Mouse (Mus musculus) cerebral cortex, adult 2 months (tissue): ENCODE data around the gene Bsnd.

Source experiments
- WGBS: fragments of 180-500 bp; shearing (Covaris S2); methylation state at CpG from one replicate; pipeline ENCODE4 v1.1.7; 2018; 5-methylcytosine and 5-hydroxymethylcytosine counted together

Bsnd gene

DNA sequence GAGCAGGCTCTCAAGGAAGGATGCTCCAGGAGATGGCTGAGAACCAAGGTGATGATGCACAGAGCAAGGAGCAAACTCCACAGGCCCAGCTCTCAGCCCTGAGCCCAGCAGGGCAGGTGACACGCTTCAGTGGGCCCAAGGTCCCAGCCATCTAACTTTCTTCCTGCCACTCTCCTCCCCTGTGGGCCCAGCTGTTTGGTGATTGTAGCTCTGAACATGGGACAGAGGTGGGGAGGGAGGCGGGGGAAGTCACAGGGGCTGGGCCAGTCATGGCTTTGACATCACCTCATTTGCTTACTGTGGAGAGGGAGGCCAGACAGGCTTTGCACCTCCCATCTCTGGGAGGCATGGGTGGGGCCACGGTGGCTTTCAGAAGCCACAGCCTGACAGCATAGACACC is at the start of gene Bsnd:
Gene Bsnd, minus strand, starts transcription at position 168 of the 400 bp plus-strand sequence.
- 79% methylated on average over 3 of the region's 3 CpGs for whole genome bisulfite sequencing

DNA sequence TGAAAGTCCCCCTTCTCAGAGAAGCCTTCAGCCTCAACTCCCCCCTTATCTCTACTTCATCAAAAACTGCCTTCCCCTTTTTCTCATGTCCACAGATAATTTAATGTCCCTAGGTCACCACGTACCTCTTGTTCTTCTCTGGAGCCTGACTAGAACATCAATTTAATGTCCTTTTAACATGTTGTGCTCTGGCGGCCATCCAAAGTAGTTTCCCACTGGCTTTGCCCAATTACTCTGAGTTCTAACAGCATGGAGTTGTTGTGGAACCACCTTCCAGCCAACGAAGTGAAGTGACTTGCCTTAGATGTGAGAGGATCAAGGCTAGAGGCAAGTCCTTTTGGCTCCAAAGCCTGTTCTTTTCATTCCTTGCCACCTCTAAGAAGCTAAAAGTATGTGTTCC is 49.4 kb upstream of the Bsnd start:
- 65% methylated on average over 3 of the region's 3 CpGs for WGBS

DNA sequence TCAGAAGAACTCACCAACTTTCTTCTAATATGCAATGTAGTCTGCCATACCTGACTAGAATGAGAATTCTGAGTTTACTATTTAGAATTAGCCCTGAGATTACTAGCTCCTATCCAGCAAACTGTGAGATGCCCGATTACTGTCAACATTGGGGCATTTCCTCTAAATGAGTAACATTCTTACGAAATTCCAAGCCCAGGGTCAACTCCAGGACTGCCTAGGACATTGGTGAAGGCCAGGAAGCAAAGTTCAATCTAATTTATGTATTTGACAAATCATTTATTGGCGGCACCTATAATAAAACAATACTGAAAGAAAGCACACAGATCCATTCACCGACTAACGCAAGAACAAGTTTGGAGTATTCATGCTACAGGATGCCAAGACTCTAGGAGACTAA is 47.7 kb upstream of the Bsnd start:
- WGBS: 91% methylated on average over 5 of the region's 5 CpGs

DNA sequence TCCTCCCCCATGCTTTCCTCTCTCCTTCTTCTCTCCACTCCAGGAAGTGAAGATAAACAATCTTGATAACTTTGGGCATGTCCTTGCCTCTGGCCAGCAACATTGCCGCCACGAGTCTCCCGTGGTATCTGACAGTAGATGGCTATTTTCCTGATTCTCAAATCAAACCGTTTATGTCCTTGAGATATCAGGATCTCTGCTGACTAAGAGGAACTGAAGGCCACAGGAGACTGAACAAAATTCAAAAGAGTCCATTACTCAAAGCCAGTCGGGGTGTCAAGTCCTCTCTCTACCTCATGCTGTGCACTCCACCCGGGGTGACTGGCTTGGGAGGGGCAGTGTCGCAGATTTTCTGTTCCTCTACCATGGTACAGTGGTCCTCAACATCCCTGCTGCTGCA is 42.2 kb upstream of the Bsnd start:
- 82% methylated on average over 7 of the region's 7 CpGs for WGBS

DNA sequence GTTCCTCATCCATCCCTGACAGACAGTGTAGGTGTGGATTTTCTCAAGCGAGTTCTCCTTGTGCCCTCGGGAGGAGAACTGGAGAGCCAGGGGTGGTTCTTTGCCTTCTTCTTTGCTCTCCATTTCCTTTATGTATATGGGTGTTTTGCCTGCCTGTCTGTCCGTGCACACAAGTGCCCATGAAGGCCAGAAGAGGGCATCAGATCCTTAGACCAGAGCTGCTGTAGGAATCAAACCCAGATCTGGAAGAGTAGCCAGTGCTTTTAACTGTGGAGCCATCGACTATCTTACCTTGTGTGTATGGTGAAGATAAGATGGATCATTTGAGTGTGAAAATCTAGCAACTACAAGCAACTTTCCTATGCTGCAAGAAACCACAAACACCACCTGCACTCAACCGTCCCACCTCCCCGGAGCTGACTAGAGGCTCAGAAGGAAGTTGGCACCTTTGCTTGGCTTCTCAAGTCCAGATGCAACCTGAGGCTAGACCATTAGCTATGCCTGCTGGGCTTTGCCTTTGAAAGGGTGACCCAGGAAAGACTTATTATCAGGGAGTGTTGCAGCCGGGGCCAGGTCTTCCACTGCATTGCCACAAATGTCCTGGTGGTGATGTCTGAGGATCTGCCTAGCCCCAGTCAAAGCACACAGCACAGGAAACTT is 41.5 kb upstream of the Bsnd start:
- WGBS: 65% methylated on average over 7 of the region's 7 CpGs

DNA sequence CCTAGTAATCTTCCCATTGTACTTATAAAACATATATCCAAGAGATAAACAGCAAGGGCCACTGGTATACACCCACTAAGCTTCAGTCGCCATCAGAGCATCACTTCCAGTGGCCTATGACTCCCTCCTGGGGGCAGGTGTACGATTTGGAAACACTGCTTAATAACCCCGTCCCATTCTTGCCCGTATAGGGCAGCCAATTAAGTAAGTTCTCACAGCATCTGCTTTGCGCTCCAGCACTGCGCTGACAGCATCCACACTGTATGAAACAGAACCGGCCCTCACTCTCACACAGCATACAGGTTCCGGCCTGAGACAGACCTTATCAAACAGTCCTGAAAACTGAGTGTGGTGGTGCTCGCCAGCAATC is 38.0 kb upstream of the Bsnd start:
- WGBS: 76% methylated on average over 9 of the region's 9 CpGs

DNA sequence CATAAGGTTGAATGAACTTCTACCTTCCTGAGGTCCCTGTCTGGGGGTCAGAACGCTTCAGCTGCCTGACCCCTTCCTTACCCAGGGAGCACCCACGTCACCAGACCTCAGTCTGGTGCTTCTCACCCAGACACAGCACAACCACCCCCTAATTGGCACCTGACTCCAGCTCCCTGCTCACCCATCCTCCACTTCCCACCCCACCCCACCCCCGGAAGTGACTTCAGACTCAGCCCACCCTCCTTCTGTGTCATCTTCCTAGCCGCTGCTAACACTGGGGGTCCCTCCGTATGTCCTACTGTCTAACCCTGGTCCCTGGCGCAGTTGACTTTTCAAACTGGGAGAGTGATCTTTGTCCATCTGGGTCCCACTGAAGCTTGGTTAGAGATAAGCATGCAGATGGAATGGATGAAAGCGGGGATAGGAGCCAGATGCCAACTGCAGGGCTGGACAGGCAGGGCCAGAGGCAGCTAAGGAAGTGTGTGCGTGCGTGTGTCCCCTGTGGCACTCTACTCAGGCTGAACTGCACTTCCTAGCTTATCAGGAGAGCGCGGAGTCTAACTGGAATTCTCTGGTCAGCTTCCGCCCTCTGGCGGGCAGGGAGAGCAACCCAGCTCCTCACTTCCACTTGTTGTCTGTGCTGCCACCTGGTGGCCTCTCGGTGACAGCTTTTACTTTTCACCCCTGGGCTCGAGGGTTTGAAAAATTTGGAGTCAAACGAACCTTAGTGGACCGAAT is 37.5 kb upstream of the Bsnd start:
- 14% methylated on average over 17 of the region's 17 CpGs for WGBS

DNA sequence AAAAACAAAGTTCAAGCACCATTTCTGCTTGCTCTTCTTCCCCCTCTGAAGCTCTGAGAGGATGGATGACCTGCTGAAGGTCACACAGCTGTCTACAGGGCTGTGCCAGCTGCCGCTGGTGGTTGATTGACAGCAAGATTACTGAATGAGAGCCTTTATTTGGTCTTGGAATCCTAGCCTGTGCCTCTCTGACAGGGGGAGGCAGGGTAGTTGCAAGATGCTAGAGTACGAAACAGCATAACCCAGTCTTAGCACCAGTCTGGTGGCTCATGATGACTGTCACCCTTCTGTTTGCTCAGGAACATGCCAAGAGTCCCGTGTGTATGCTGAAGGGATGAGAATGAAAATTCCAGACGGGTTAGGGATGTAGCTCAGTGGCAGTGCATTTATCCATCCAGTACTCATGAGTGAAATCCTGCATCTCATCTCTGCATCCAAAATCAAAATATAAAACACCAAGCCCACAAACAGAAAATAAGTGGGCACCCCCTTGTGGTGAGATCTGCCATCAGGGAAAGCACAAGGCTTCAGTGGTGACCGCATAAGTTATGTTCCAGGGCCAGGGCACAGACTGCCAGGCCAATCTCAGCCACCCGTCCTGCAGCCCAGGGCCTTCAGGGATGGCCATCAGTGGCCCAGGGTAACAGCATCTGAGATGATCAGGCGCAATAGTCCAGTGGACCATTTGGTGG is 35.9 kb upstream of the Bsnd start:
- WGBS: 59% methylated on average over 7 of the region's 7 CpGs

DNA sequence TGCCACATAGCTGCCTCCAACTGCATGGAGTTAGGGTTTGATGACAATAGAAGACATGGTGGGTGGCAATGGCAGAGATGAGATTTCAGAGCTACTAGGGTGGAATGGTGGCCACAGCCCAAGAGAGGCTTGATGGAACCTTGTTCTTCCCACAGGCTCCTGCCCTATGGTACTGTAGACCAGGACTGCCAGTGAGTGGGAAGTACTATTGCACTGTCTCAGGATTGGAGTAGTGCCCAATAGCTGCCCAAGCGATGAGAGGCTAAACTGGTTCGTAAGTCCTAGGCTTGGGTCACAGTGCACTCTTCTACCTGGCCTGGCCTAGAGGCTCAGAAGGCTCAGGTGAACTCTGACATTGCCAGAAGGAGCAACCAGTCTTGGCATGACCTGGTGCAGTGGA is 32.9 kb upstream of the Bsnd start:
- WGBS: 92% methylated on average over 2 of the region's 2 CpGs

DNA sequence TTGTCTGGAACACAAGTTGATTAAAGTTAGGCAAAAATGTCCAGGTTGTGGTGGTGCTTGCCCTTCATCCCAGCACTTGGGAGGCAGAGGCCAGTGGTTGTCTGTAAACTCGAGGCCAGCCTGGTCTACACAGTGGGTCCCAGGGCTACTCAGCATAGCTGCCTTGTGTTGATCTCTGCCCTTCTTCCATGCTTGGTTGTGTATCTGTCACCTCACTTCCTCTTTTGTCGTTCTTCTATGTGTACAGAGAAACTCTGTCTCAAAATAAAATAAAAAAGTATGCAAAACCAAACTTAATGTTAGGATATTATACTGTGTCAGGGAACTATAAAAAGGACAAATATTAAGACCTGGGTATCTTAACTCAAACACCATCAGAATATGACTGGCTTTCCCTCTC is 32.0 kb upstream of the Bsnd start:
- 72% methylated on average over 2 of the region's 2 CpGs for WGBS

DNA sequence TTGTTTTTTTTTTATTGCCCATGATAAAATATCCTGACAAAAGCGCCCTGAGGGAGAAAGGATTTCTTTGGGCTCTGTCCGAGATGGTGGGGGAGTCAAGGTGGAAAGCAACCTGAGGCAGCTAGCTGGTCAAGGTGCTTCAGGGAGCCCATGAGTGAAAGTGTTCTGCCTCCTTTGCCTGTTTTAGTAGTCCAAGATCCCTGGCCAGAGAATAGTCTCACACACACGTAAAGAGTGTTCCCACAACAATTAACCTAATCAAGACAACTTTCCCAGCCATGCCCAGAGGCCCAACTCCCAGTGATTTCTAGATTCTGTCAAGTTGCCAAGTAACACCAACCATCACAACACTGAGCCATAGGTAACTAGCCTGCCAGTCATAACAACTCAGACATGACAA is 30.5 kb upstream of the Bsnd start:
- 85% methylated on average over 3 of the region's 3 CpGs for WGBS

DNA sequence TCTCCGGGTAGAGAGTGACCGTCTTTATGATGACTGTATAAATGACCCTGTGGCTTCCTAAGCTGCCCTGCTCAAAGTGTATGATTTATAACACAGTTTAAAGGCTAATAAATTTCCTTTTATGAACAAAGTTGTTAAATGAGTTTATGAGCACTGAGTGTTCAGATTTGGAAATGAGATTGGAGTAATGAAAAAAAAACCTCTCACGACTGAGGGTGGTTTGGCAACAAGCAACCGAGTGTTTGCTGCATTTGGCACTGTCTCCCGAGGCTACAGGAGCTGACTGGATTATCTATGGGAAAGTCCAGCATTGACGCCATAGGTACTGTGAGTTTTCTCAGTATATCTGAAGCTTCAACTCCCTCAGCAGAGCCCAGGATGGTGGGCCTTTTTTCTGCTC is 22.5 kb upstream of the Bsnd start:
- WGBS: 57% methylated on average over 6 of the region's 6 CpGs

DNA sequence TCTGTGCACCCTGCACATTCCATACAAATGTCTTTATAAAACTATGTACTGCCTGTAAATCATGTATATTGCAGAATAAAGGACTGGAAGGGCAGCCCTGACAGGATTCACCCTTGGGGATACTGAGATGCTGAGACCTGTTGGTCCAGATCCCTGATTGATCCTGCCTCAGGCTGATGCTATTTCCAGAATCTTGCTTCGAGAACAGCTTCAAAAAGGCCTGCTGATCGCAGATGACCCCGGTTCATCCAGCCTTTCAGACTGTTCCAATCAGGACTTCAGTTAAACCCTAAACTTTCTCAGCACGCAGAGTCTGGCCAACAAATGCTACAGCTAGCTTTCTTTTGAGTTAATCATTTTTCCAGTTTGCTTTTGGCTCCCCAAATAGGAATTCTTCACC is 17.8 kb upstream of the Bsnd start:
- 91% methylated on average over 4 of the region's 4 CpGs for WGBS

DNA sequence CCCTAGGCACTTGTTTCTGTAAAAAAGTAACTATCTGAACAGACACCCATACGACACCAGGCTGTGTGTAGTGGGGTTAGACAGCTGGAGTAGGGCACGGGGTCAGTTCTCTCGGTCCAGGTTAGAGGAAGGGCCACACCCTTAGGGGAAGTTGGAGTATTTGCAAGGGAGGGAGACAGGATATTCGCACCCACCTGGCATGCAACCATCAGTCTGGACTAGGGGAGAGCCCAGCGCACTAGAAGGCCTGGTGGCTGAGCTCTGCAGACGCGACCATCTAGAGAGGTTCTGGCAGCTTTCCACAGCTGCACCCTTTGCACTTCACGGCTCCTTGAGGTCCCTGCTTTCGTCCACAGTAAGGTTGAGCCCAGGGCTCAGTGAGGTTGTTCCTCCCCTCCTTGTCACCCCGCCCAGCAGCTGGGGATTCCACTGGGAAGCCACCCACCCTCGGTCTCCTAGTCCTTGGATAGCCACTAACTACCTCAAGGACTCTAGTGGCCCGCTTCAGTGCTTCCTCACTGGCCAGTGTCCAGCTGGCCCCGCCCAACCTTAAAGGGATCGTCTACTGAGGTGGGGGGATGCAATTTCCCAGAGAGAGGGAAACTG is 13.5 kb upstream of the Bsnd start:
- WGBS: 78% methylated on average over 14 of the region's 14 CpGs

DNA sequence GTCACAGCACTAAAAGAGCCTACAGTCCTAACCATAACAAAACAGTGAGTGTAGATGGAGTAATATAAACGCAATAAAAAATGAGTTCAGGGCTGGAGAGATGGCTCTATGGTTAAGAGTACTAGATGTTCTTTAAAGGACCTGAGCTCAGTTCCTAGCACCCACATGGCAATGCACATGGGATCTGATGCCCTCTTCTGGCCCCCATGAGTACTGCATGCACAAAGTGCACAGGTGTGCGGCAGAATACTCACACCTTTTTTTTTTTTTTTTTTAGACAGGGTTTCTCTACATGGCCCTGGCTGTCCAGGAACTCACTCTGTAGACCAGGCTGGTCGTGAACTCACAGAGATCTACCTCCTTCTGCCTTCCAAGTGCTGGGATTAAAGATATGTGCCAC is 11.5 kb upstream of the Bsnd start:
- WGBS: 92% methylated on average over 3 of the region's 3 CpGs

DNA sequence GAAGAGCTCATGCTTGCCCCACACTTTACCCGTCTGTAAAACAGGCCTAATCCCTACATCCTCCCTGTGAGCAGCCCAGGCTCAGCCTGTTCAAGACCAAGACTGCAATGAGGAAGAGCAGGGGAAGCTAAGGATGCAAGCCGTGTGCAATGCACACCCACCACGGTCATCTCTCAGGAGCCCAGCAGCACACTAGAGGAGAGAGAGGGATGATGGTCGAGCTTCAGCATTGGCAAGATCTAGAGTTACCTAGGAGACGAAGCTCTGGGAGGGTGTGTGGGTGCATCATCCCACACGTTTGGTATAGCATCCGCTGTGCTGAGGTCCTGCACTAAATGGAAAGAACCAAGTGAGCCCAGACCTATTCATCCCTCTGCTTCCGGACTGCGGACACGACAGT is 8.0 kb upstream of the Bsnd start:
- 56% methylated on average over 10 of the region's 10 CpGs for WGBS

DNA sequence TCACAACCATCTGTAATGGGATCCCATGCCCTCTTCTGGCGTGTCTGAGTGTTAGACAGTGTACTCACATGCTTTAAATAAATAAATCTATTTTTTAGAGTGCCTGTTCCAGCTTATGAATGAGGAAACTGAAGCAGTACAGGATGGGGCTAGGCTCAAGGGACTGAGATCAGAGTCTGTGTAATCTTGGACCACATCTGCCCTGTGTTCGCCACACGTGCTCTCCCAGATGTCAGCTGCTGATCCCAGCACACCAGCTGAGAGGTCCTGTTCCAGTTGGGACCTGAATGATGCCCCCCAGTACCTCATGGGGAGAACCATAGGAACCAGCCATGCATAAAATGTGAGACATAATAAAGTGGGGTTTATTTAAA is 6.4 kb upstream of the Bsnd start:
- 36% methylated on average over 3 of the region's 3 CpGs for WGBS

DNA sequence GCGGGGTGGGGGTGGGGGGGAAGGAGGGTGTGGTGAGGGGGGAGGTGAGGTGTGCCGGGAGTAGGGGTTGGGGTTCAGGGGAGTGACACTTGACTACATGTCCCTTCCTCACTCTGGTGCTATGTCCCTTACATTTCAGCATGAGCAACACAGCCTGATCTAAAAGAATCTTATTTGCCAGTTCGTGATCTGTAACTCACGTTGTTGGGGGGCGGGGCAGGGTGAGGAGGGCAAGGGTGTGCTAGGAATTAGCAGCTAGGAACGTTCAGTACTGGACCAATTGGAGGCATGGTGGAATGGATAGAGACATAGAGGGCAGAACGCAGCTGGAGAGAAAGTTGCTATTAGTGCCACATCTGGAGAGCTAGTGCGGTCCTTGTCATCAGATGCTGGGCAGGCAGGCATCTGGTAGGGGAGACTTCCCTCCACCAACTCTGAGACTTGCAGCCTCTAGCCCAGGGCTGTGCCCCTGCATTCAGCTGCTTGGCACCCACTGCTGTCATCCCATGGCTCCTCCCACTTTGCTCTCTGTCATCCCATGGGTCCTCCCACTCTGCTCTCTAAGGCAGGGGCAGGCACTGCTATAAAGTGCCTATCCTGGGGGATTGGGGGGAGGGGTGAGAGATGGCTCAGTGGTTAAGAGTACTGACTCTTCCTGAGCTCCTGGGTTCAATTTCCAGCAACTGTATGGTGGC is 5.8 kb upstream of the Bsnd start:
- 65% methylated on average over 8 of the region's 8 CpGs for WGBS

DNA sequence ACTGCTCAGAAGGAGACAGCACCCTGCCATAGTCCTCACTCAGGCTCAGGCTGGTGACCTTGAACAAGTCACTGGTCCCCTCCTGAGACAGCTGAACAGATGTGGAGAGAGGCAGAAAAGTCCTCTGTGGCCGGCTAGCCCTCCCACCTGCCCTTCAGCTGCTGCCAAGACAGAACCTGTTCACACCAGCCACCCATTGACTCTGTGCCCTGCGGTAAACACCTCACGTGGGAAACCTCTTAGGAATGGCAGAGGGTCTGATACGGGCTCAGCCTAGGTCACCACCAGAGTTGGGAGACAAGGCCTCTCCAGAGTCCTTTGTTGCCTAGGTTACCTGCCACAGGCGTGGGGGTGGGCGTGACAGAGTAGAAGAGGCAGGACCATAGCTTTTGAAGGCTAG is 4.8 kb upstream of the Bsnd start:
- WGBS: 64% methylated on average over 6 of the region's 6 CpGs

DNA sequence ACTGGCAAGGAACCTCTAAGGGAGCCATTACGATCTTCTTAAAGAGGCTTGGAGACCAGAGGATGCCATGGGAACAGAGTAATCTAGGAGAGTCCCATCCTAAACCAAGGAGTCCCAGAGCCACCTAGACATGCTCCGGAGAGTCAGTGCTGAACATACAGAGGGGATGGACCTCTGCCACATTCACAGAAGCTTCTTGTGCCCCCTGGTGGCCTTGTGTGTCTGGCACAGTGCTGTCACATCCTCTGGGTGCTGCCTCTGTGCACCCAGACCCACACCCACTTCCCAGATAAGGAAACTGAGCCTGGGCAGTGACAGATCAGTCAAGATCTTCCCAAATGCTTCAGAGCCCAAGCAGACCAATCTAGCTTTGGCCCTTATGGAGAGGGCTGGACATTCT is 1.6 kb upstream of the Bsnd start:
- 73% methylated on average over 2 of the region's 2 CpGs for WGBS

DNA sequence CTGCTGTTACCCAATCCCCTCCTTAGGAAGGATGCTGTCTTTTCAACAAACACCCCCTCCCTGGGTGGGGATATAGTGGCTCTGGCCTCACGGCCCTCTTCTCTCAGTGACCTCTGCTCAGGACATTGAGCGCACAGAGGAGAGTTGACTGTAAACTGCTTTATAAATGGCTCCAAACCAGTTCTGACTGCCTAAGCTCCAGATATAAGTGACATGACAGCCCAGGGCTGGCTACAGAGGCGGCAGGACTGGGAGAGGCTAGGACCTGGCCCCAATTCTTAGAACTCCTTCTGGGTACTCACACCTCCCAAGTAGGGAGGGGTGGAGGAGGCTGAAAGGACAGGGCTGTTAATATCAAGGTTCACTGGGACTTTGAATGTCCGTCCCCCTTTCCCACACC is 1.5 kb downstream of the Bsnd start:
- whole genome bisulfite sequencing: 80% methylated on average over 4 of the region's 4 CpGs

DNA sequence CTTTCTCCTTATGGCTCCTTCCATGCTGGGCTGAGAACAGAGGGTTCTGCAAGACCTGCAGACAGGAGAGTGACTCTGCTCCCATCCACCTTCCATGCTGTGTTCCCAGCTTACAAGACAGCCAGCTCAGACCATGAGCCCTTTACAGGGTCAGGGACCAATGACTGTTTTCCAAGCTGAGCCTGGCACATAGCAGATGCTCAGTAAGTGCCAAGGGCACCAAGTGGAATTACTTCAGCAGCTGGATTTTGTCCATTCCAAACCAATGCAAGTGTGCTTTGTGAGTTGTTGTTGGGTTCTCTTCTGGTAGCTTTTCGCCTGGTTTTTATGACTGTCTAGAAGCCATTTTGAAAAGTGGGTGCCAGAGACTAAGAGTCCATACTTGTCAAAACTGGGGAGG is 8.3 kb downstream of the Bsnd start:
- 92% methylated on average over 1 of the region's 1 CpGs for WGBS
